ENCODE assay signal across 27 mouse cellular contexts in the genomic region with DNA sequence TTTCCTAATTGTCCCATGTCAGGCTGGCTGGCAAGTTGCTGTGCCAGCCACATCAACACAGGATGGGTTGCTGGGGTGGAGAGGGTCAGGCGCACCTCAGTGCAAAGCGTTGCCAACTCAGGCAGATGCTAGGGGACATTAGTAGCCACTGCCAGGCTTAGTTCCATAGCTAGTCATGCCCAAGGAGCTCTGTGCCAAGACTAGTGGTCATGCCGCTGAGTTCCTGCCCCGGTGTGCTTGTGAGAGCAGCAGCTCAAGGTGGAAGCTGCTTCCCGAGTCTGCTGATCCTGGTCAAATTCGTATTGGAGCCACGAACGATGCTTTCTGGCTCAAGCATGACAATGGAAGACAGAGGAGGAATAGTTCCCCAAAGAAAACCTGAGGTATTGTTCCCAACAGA. TPM values are rescaled to one million over a fixed set of nuclear protein-coding genes. Genes with fewer than 3 reads are reported as not detected.
"Had no signal": no experiment of that assay in that cellular context is flagged by ENCODE, and none has a peak within 500 bp of the region (broad histone marks: within the 10 kb centered on the region; RNA-seq: fewer than 3 reads in every experiment).

No protein-coding gene starts in this region.

- H3K9me3 ChIP-seq: embryonic facial prominence, embryonic 10.5 days; embryonic facial prominence, embryonic 12.5 days; embryonic facial prominence, embryonic 15.5 days; forebrain, embryonic 10.5 days; forebrain, embryonic 12.5 days; forebrain, embryonic 13.5 days; forebrain, embryonic 15.5 days had no signal

- DNase-seq: cerebellum, adult 2 months; cerebellum, adult 8-10 months; cerebellum, adult 9-10 months; cerebellum, adult 9-11 months; cerebellum, postnatal 10 days; cerebellum, postnatal 14 days; cerebellum, postnatal 25 days; cerebellum, postnatal 36 days; embryo, embryonic 11 days; forebrain, postnatal 0 days; gastrocnemius, adult 2 months; gastrocnemius, postnatal 10 days; gastrocnemius, postnatal 14 days; gastrocnemius, postnatal 25 days; gastrocnemius, postnatal 36 days; heart, adult 18-20 months had no signal

- H3K4me3 ChIP-seq: embryonic facial prominence, embryonic 10.5 days; embryonic facial prominence, embryonic 12.5 days; embryonic facial prominence, embryonic 13.5 days; embryonic facial prominence, embryonic 15.5 days; erythroblast, embryonic 14.5 days; forebrain, embryonic 10.5 days; forebrain, embryonic 12.5 days; forebrain, embryonic 13.5 days; forebrain, embryonic 15.5 days; gastrocnemius, adult 2 months had no signal

- H3K36me3 ChIP-seq: embryonic facial prominence, embryonic 10.5 days; embryonic facial prominence, embryonic 12.5 days; embryonic facial prominence, embryonic 13.5 days; embryonic facial prominence, embryonic 15.5 days; forebrain, embryonic 10.5 days; forebrain, embryonic 12.5 days; forebrain, embryonic 15.5 days had no signal

- H3K27ac ChIP-seq: embryonic facial prominence, embryonic 10.5 days; embryonic facial prominence, embryonic 12.5 days; embryonic facial prominence, embryonic 13.5 days; embryonic facial prominence, embryonic 15.5 days; forebrain, embryonic 10.5 days; forebrain, embryonic 12.5 days; forebrain, embryonic 13.5 days; forebrain, embryonic 15.5 days; gastrocnemius, adult 2 months had no signal

- H3K4me1 ChIP-seq: embryonic facial prominence, embryonic 10.5 days; embryonic facial prominence, embryonic 12.5 days; embryonic facial prominence, embryonic 13.5 days; embryonic facial prominence, embryonic 15.5 days; forebrain, embryonic 10.5 days; forebrain, embryonic 12.5 days; forebrain, embryonic 13.5 days; forebrain, embryonic 15.5 days had no signal

- H3K9ac ChIP-seq: embryonic facial prominence, embryonic 12.5 days; embryonic facial prominence, embryonic 13.5 days; embryonic facial prominence, embryonic 15.5 days; forebrain, embryonic 12.5 days; forebrain, embryonic 13.5 days; forebrain, embryonic 15.5 days; forebrain, postnatal 0 days had no signal

- H3K27me3 ChIP-seq: embryonic facial prominence, embryonic 12.5 days; embryonic facial prominence, embryonic 13.5 days; embryonic facial prominence, embryonic 15.5 days; forebrain, embryonic 12.5 days; forebrain, embryonic 13.5 days; forebrain, embryonic 15.5 days had no signal

- ATAC-seq: forebrain, embryonic 13.5 days; forebrain, embryonic 14.5 days; forebrain, embryonic 15.5 days; forebrain, embryonic 16.5 days; forebrain, postnatal 0 days had no signal

- H3K4me2 ChIP-seq: embryonic facial prominence, embryonic 12.5 days; embryonic facial prominence, embryonic 13.5 days; embryonic facial prominence, embryonic 15.5 days; forebrain, embryonic 12.5 days; forebrain, embryonic 13.5 days; forebrain, embryonic 15.5 days had no signal

RNA-seq across cellular contexts. Expression of gene Tdrd7, which starts 9.0 kb away (rescaled TPM):
- polyA plus RNA-seq: erythroblast, embryonic 14.5 days had no signal
